Mouse (Mus musculus) CH12.LX (cell line): ENCODE measurements around the gene Gabra5. TPM values are rescaled to one million over a fixed set of nuclear protein-coding genes. Genes with fewer than 3 reads are reported as not detected.

Experiments
- DNase-seq: peaks from one replicate; pipeline ENCODE4 v3.0.0-alpha.2; 2013; ENCODE audit errors: extremely low read depth
- H3K27ac ChIP-seq: 2 replicates; pipeline ENCODE4 v1.5.1; 2012; ENCODE audit warnings: low read depth, mild to moderate bottlenecking, control low read depth, moderate library complexity; ENCODE audit not compliant: insufficient read depth
- H3K27me3 ChIP-seq: replicated peaks from 2 replicates; pipeline ENCODE3; 2012; ENCODE audit warnings: inconsistent platforms
- H3K36me3 ChIP-seq, 2 experiments: replicated peaks in 1 of 2; 2 replicates each; pipeline versions ENCODE3 to v1.6.1; 2012; ENCODE audit warnings: inconsistent platforms in 1 of 2, low read length in 1 of 2, mild to moderate bottlenecking in 1 of 2, mixed read lengths in 1 of 2, moderate library complexity in 1 of 2; ENCODE audit not compliant: control insufficient read depth in 1 of 2, insufficient read depth in 1 of 2
- H3K4me1 ChIP-seq, 2 experiments: 2 replicates each; pipeline ENCODE4 v1.6.1; 2012; ENCODE audit warnings: inconsistent platforms in 1 of 2, moderate library complexity in 1 of 2; ENCODE audit not compliant: insufficient read depth in 2 of 2, control insufficient read depth in 1 of 2
- H3K4me2 ChIP-seq: 2 replicates; pipeline ENCODE4 v1.6.1; 2012; ENCODE audit warnings: low read depth, mild to moderate bottlenecking, control low read depth; ENCODE audit not compliant: poor library complexity, insufficient read depth, severe bottlenecking
- H3K4me3 ChIP-seq, 3 experiments: fragments of 150-350 bp in 1 of 3; sonication (generic) in 1 of 3; replicated peaks in 1 of 3; 2 replicates each; pipeline versions ENCODE3 to v1.5.1; 2011 to 2012; ENCODE audit warnings: low read depth in 2 of 3, low read length in 2 of 3, mild to moderate bottlenecking in 2 of 3, moderate library complexity in 2 of 3, control low read depth in 1 of 3, improper control_type of control experiment in 1 of 3, inconsistent platforms in 1 of 3, mixed read lengths in 1 of 3; ENCODE audit not compliant: poor library complexity in 1 of 3
- H3K79me2 ChIP-seq: replicated peaks from 2 replicates; pipeline ENCODE4 v1.6.1; 2012; ENCODE audit warnings: mild to moderate bottlenecking, moderate library complexity; ENCODE audit not compliant: control insufficient read depth, poor library complexity, insufficient read depth, severe bottlenecking; ENCODE audit errors: extremely low read depth
- H3K9ac ChIP-seq: 2 replicates; pipeline ENCODE4 v1.6.1; 2012; ENCODE audit warnings: low read depth, mild to moderate bottlenecking, control low read depth, moderate library complexity; ENCODE audit not compliant: insufficient read depth
- H3K9me3 ChIP-seq: replicated peaks from 2 replicates; pipeline ENCODE3; 2012; ENCODE audit warnings: low read length, inconsistent platforms, mixed read lengths
- CHD1 ChIP-seq: IDR thresholded peaks from 2 replicates; pipeline ENCODE4 v1.6.1; 2012; ENCODE audit warnings: low read depth, low read length, improper control_type of control experiment, inconsistent platforms
- CHD2 ChIP-seq: IDR thresholded peaks from 2 replicates; pipeline ENCODE4 v1.6.1; 2011; ENCODE audit warnings: low read length, improper control_type of control experiment
- CTCF ChIP-seq, 2 experiments: IDR thresholded peaks in 1 of 2; conservative IDR thresholded peaks in 1 of 2; 2 replicates each; pipeline ENCODE4 v1.5.1; 2011 to 2012; ENCODE audit warnings: low read depth in 2 of 2, low read length in 2 of 2, improper control_type of control experiment in 1 of 2, inconsistent platforms in 1 of 2, mild to moderate bottlenecking in 1 of 2, moderate library complexity in 1 of 2
- ELF1 ChIP-seq: IDR thresholded peaks from 2 replicates; pipeline ENCODE4 v1.6.1; 2014; ENCODE audit warnings: low read depth, mild to moderate bottlenecking, inconsistent platforms, low read length, improper control_type of control experiment
- HCFC1 ChIP-seq: IDR thresholded peaks from 2 replicates; pipeline ENCODE4 v1.6.1; 2012; ENCODE audit warnings: low read depth, mild to moderate bottlenecking, inconsistent platforms, low read length, improper control_type of control experiment
- JUN ChIP-seq: IDR thresholded peaks from 2 replicates; pipeline ENCODE4 v1.6.1; 2011; ENCODE audit warnings: low read depth, mild to moderate bottlenecking, low read length, improper control_type of control experiment, moderate library complexity; ENCODE audit not compliant: insufficient read depth
- KAT2A ChIP-seq: IDR thresholded peaks from 2 replicates; pipeline ENCODE4 v1.6.1; 2012; ENCODE audit warnings: low read length, improper control_type of control experiment, inconsistent platforms; ENCODE audit not compliant: insufficient replicate concordance
- MAX ChIP-seq: IDR thresholded peaks from 2 replicates; pipeline ENCODE4 v1.6.1; 2011; ENCODE audit warnings: low read length, improper control_type of control experiment
- MAZ ChIP-seq: IDR thresholded peaks from 2 replicates; pipeline ENCODE4 v1.6.1; 2012; ENCODE audit warnings: low read depth, mild to moderate bottlenecking, inconsistent platforms, low read length, improper control_type of control experiment, moderate library complexity
- MXI1 ChIP-seq: IDR thresholded peaks from 2 replicates; pipeline ENCODE4 v1.6.1; 2011; ENCODE audit warnings: mild to moderate bottlenecking, low read depth, low read length, improper control_type of control experiment
- MYC ChIP-seq: IDR thresholded peaks from 2 replicates; pipeline ENCODE4 v1.6.1; 2011; ENCODE audit warnings: low read depth, mild to moderate bottlenecking, improper control_type of control experiment, low read length
- NELFE ChIP-seq: IDR thresholded peaks from 2 replicates; pipeline ENCODE4 v1.6.1; 2011; ENCODE audit warnings: low read depth, low read length, improper control_type of control experiment
- NRF1 ChIP-seq: IDR thresholded peaks from 2 replicates; pipeline ENCODE4 v1.6.1; 2014; ENCODE audit warnings: low read depth, mild to moderate bottlenecking, inconsistent platforms, low read length, improper control_type of control experiment, moderate library complexity
- POLR2AphosphoS2 ChIP-seq: IDR thresholded peaks from 2 replicates; pipeline ENCODE4 v1.6.1; 2011; ENCODE audit warnings: low read depth, low read length, improper control_type of control experiment
- RAD21 ChIP-seq: IDR thresholded peaks from 2 replicates; pipeline ENCODE4 v1.6.1; 2011; ENCODE audit warnings: low read depth, mild to moderate bottlenecking, low read length, improper control_type of control experiment, moderate library complexity
- SMC3 ChIP-seq: IDR thresholded peaks from 2 replicates; pipeline ENCODE4 v1.6.1; 2011; ENCODE audit warnings: low read depth, low read length, improper control_type of control experiment
- TBP ChIP-seq: conservative IDR thresholded peaks from 2 replicates; pipeline ENCODE4 v1.6.1; 2011; ENCODE audit warnings: low read depth, low read length, improper control_type of control experiment
- ZMIZ1 ChIP-seq: IDR thresholded peaks from 2 replicates; pipeline ENCODE4 v1.6.1; 2012; ENCODE audit warnings: low read depth, mild to moderate bottlenecking, inconsistent platforms, low read length, improper control_type of control experiment
- dilution Hi-C: fragments of 300-500 bp; cut with MboI; formaldehyde crosslinking; loops from 2 replicates; pipeline ENCODE4 v1.14.3; 2020; ENCODE audit warnings: low sequenced_read_pairs; ENCODE audit not compliant: extremely low pct_unique_long_range_greater_than_20kb, extremely low pct_ligation_motif_present
- in situ Hi-C: fragments of 300-500 bp; cut with MboI; formaldehyde crosslinking; loops from 3 replicates; pipeline ENCODE4 v1.14.3; 2019; ENCODE audit warnings: low sequenced_read_pairs, low pct_ligation_motif_present, low pct_unique_long_range_greater_than_20kb, mixed read lengths
- polyA plus RNA-seq: library from polyadenylated mRNA; unstranded; fragments of >175 nt; gene quantifications from 2 replicates; pipeline ENCODE4 v1.2.1, GENCODE M21; 2012; ENCODE audit warnings: low read depth; ENCODE audit not compliant: insufficient read length
- total RNA-seq, 2 experiments: library from RNA; depleted of rRNA; stranded (reverse); fragments of 300-350 nt in 1 of 2; fragments of >200 nt in 1 of 2; gene quantifications; 2 replicates each; pipeline ENCODE4 v1.2.3; 2012 to 2014

Gabra5 gene
- total and polyA plus RNA-seq, 3 experiments: not detected

DNA sequence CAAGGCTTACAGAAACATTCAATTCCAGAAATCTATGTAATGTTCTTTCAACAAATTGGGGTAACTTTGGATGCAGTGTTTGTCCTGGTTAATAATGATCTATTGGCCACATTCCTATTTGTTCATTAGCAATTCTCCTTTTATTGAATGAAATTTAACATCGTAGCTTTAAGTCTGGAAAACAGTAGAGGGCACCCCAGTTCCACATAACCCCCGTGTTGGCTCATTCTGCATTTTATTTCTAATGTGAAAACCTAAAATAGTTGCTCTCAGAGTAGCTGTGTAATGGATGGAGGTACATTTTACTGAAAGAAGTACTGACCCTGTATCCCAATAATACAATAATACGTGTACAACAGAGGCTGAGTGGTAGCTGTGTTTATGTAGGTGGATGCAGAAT, 3.1 kb upstream of the Gabra5 start:
- Histone ChIP-seq H3K9me3 (peaks cover 59% of the 10 kb centered on the region), H3K9ac (no peak overlapping the region), H3K79me2 (no peaks in the 10 kb centered on the region), H3K36me3 (no peaks in the 10 kb centered on the region)
- in situ Hi-C loops: no loop called here
- peak in 1 of 2 experiments; percentile 18; a peak in 2 of 4 replicates for TF ChIP-seq CTCF (conservative IDR thresholded peaks at IDR 0.05 in 1 of 2, IDR thresholded peaks at IDR 0.05 in 1 of 2; ENCODE audit: low read depth in 2 of 2, low read length in 2 of 2)
- no peak for TF ChIP-seq HCFC1
- TF ChIP-seq, all 38 proteins: peak for 1
- H3K27me3 ChIP-seq: no peaks in the 10 kb centered on the region
- no peaks in the 10 kb centered on the region for H3K4me1 ChIP-seq
- H3K4me2 ChIP-seq: no peak overlapping the region
- no peak overlapping the region for H3K4me3 ChIP-seq
- DNase-seq: no peak
- no peak overlapping the region for H3K27ac ChIP-seq
- dilution Hi-C loops: no loop called here

DNA sequence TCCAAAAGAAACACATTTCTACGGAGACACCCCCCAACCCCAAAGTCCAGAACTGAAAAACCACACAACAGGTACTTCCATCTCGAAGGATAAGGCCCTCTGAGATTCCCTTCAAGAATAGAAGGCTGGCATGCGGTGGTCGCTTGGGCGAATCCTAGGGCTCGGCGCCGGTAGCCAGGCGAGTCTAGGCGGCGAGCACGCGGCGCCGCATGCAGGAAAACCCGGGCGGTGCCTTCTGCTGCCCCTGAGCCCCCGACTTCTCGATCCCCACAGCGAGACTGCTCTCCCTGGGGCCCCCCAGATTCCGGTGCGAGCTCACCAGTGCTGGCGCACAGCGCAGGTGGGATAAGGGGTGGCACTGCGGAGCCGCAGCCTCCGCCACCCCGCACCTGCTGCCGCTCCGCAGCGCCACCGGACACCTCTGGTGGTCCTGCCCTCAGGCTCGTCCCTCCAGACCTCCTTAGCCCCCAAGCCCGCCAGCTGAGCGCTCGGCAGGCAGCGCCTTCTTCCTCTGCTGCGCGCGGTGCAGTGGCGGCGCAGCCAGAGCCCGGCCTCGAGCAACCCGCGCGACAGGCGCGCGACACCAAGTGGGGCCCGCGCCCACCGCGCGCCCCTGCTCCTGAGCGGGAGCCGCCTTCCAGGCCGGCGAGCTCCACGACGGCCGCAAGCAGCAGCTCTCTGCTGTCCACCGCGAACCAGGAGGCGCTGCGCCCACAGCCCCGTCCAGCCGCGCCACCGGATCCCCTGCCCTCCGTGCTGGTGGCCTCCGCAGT, 813 bp downstream of the Gabra5 start:
- peaks cover 61% of the 10 kb centered on the region for H3K9me3 ChIP-seq

DNA sequence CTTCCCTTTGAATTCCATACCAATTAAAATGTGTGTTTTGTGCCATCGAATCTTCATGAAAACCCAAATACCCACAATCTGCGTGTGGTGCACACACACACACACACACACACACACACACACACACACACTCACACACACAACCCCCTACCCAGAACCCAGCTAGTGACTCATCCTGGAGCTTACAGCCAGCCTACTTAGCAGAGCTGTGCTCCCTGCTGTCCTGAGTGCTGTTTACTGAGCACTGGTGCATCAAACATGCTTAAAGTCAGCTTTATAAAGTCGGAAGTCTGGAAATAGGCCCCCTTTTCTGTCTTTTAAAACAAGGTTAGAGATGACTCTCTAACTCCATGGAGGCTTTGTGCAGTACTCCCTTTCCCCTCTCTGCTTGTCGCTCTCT, 7.0 kb downstream of the Gabra5 start:
- in situ Hi-C loops: no loop called here
- dilution Hi-C loops: no loop called here
- H3K27ac ChIP-seq: no peak overlapping the region
- H3K79me2 ChIP-seq: no peaks in the 10 kb centered on the region
- H3K27me3 ChIP-seq: no peaks in the 10 kb centered on the region
- no peak overlapping the region for H3K4me3 ChIP-seq
- H3K36me3 ChIP-seq: no peaks in the 10 kb centered on the region
- no peaks in the 10 kb centered on the region for H3K4me1 ChIP-seq
- no peak for DNase-seq
- TF ChIP-seq SMC3: no peak
- TF ChIP-seq NELFE: no peak
- no peak for TF ChIP-seq CHD1
- TF ChIP-seq RAD21: no peak
- TF ChIP-seq JUN: no peak
- TF ChIP-seq MYC: no peak
- TF ChIP-seq TBP: no peak
- TF ChIP-seq CHD2: no peak
- TF ChIP-seq NRF1: no peak
- TF ChIP-seq ELF1: no peak
- no peak for TF ChIP-seq POLR2AphosphoS2
- no peak for TF ChIP-seq HCFC1
- no peak for TF ChIP-seq KAT2A
- no peak for TF ChIP-seq ZMIZ1
- TF ChIP-seq, all 38 proteins: peak for 0
- Histone ChIP-seq H3K4me2 (no peak overlapping the region), H3K9me3 (peaks cover 55% of the 10 kb centered on the region), H3K9ac (no peak overlapping the region)

More for the DNA sequence above, 813 bp downstream of the Gabra5 start:
- no peak overlapping the region for H3K4me2 ChIP-seq
- H3K27ac ChIP-seq: no peak overlapping the region
- TF ChIP-seq MAZ (no peak), MAX (no peak), MXI1 (no peak)
- no peak overlapping the region for H3K4me3 ChIP-seq
- H3K9ac ChIP-seq: no peak overlapping the region
- no peak for DNase-seq
- dilution Hi-C loops: no loop called here
- in situ Hi-C loops: no loop called here
- H3K27me3 ChIP-seq: no peaks in the 10 kb centered on the region
- no peaks in the 10 kb centered on the region for H3K79me2 ChIP-seq
- H3K36me3 ChIP-seq: no peaks in the 10 kb centered on the region
- H3K4me1 ChIP-seq: no peaks in the 10 kb centered on the region
